Mouse (Mus musculus): ENCODE measurements around the gene Wwox. TPM values are rescaled to one million over a fixed set of nuclear protein-coding genes. Genes with fewer than 3 reads are reported as not detected.

Gene Wwox
- 8.9 and 11.5 TPM in 2 replicates for polyA plus RNA-seq (2015; fragmentation: Nextera tagmentation; extraction: Ambion mirVana)

GRCm38 (mm10) chr8:114439334-114440204, at the start of gene Wwox:
Wwox (plus strand) TSS chr8:114439655.
- peak; percentile 99 for DNase-seq (ENCODE audit: low spot score)

GRCm38 (mm10) chr8:114390465-114391254, 48.8 kb upstream of the Wwox start:
- DNase-seq (ENCODE audit: low spot score), result peak; percentile 5

GRCm38 (mm10) chr8:114398326-114398725, 41.1 kb upstream of the Wwox start:
- no peak for DNase-seq (ENCODE audit: low spot score)

- no peak for DNase-seq (ENCODE audit: low spot score)
These were observed 40.2 kb upstream of the Wwox start for GRCm38 (mm10) chr8:114399273-114399672.

- DNase-seq (ENCODE audit: low spot score), result no peak
These were observed 37.8 kb upstream of the Wwox start for GRCm38 (mm10) chr8:114401679-114402078.

GRCm38 (mm10) chr8:114411421-114411820, 28.0 kb upstream of the Wwox start:
- no peak for DNase-seq (ENCODE audit: low spot score)

GRCm38 (mm10) chr8:114417786-114418185, 21.7 kb upstream of the Wwox start, which contains the start of gene Clec3a:
Clec3a (plus strand) TSS chr8:114418086.
- no peak for DNase-seq (ENCODE audit: low spot score)

- DNase-seq (ENCODE audit: low spot score), result no peak
These were observed 21.0 kb upstream of the Wwox start for GRCm38 (mm10) chr8:114418486-114418885.

- DNase-seq (ENCODE audit: low spot score), result no peak
These were observed 20.6 kb upstream of the Wwox start for GRCm38 (mm10) chr8:114418904-114419303.

- no peak for DNase-seq (ENCODE audit: low spot score)
These were observed 17.9 kb upstream of the Wwox start for GRCm38 (mm10) chr8:114421544-114421943.

GRCm38 (mm10) chr8:114438236-114438635, 1.2 kb upstream of the Wwox start:
- DNase-seq (ENCODE audit: low spot score), result peak; percentile 67

GRCm38 (mm10) chr8:114440205-114440589, 742 bp downstream of the Wwox start:
- DNase-seq (ENCODE audit: low spot score), result no peak

GRCm38 (mm10) chr8:114441616-114442015, 2.2 kb downstream of the Wwox start:
- peak; percentile 57 for DNase-seq (ENCODE audit: low spot score)

- DNase-seq (ENCODE audit: low spot score), result no peak
These were observed 7.4 kb downstream of the Wwox start for GRCm38 (mm10) chr8:114446884-114447283.

GRCm38 (mm10) chr8:114452278-114452677, 12.8 kb downstream of the Wwox start:
- DNase-seq (ENCODE audit: low spot score), result no peak

- peak; percentile 72 for DNase-seq (ENCODE audit: low spot score)
These were observed 13.3 kb downstream of the Wwox start for GRCm38 (mm10) chr8:114452781-114453221.

- no peak for DNase-seq (ENCODE audit: low spot score)
These were observed 15.8 kb downstream of the Wwox start for GRCm38 (mm10) chr8:114455302-114455701.

- no peak for DNase-seq (ENCODE audit: low spot score)
These were observed 16.5 kb downstream of the Wwox start for GRCm38 (mm10) chr8:114455953-114456352.

GRCm38 (mm10) chr8:114458113-114458784, 18.8 kb downstream of the Wwox start:
- DNase-seq (ENCODE audit: low spot score), result no peak

- DNase-seq (ENCODE audit: low spot score), result peak; percentile 59
These were observed 21.1 kb downstream of the Wwox start for GRCm38 (mm10) chr8:114460600-114460999.

- no peak for DNase-seq (ENCODE audit: low spot score)
These were observed 23.1 kb downstream of the Wwox start for GRCm38 (mm10) chr8:114462591-114462990.

All from thymus, postnatal 0 days (tissue).